Mouse (Mus musculus) stomach, embryonic 16.5 days (tissue): ENCODE measurements at regions not wholly inside any gene's neighbourhood (a gene's known extent, or its start where the extent isn't known, plus 50 kb on each side); places are given as distances from the start of the nearest gene placed in this dataset.

ENCODE experiments used
- ATAC-seq: fragments of 200-750 bp; cut with Nextera tagmentation; 2 replicates; pipeline ENCODE4 v1.8.0; 2017; ENCODE audit warnings: moderate number of reproducible peaks, moderate TSS enrichment; ENCODE audit not compliant: insufficient read depth, low FRiP score
- H3K27ac ChIP-seq: fragments of 300-500 bp; sonication (generic); 2 replicates; pipeline ENCODE4 v1.5.1; 2014; ENCODE audit warnings: low read length
- H3K27me3 ChIP-seq: fragments of 300-500 bp; sonication (generic); 2 replicates; pipeline ENCODE4 v1.6.1; 2014; ENCODE audit warnings: low read length, control low read depth, mixed read lengths; ENCODE audit not compliant: control insufficient read depth, insufficient read depth
- H3K36me3 ChIP-seq: fragments of 300-500 bp; sonication (generic); 2 replicates; pipeline ENCODE4 v1.6.1; 2014; ENCODE audit warnings: low read length; ENCODE audit not compliant: control insufficient read depth, insufficient read depth
- H3K4me1 ChIP-seq: fragments of 300-500 bp; sonication (generic); 2 replicates; pipeline ENCODE4 v1.6.1; 2014; ENCODE audit warnings: low read length, control low read depth, mixed read lengths; ENCODE audit not compliant: control insufficient read depth, insufficient read depth
- H3K4me2 ChIP-seq: fragments of 300-500 bp; sonication (generic); 2 replicates; pipeline ENCODE4 v1.6.1; 2014; ENCODE audit warnings: low read depth, low read length, mixed read lengths
- H3K4me3 ChIP-seq: fragments of 300-500 bp; sonication (generic); replicated peaks from 2 replicates; pipeline ENCODE4 v1.5.1; 2014; ENCODE audit warnings: mild to moderate bottlenecking, low read length
- H3K9ac ChIP-seq: fragments of 300-500 bp; sonication (generic); 2 replicates; pipeline ENCODE4 v1.6.1; 2014; ENCODE audit warnings: low read length
- H3K9me3 ChIP-seq: fragments of 300-500 bp; sonication (generic); replicated peaks from 2 replicates; pipeline ENCODE4 v1.6.1; 2016; ENCODE audit warnings: low read length, control low read depth; ENCODE audit not compliant: control insufficient read depth
- WGBS: fragments of 180-500 bp; shearing (Covaris S2); extraction: QIAGEN DNeasy Blood & Tissue Kit; methylation state at CpG from one replicate; pipeline ENCODE4 v1.1.7; 2014; 5-methylcytosine and 5-hydroxymethylcytosine counted together

GRCm38 (mm10) chr9:62174651-62175050 lies 52.2 kb upstream of the Glce start:
- Histone ChIP-seq H3K27me3 (no peaks in the 10 kb centered on the region), H3K36me3 (no peaks in the 10 kb centered on the region), H3K4me1 (no peaks in the 10 kb centered on the region), H3K27ac (no peak overlapping the region), H3K4me2 (no peak overlapping the region), H3K9ac (no peak overlapping the region), H3K4me3 (no peak overlapping the region), H3K9me3 (no peaks in the 10 kb centered on the region)
- WGBS = 77% methylated on average over 7 of the region's 7 CpGs
- no peak for ATAC-seq
